ENCODE assay signal across 29 mouse cellular contexts in the genomic region with DNA sequence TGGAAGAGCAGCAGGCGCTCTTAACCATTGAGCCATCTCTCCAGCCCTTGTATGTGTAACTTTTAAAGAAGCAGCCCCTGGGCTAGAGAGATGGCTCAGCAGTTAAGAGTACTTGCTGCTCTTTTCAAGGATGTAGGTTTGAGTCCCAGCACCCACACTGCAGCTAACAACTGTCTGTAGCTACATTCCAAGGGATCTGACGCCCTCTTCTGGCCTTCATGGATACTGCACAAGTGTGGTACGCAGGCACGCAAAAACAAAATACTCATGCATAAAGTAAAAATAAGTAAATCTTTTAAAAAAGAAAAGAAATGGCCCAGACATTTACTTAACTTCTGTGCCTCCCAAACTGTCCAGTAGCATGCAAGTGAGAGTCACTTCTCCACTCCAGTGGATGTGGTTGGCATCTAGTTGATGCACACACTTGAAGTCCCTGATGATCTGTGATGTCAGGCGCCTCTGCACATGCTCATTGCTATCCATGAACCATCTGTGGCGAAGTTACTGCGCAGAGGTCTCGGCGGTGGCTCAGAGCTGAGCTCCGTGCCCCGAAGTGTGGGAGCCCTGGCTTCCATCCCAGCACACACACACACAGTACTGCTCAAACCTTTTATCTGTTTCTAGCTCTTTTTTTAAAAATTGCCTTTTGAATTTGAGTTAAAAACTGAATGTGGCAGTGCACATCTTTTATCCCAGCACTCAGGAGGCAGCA. TPM values are rescaled to one million over a fixed set of nuclear protein-coding genes. Genes with fewer than 3 reads are reported as not detected.
A peak's percentile ranks its signal among the peaks of the same experiment; 100 is the strongest.
DNase-seq lines count a peak whose midpoint lies in the region; ATAC-seq and TF ChIP-seq lines count a peak whose summit lies in the region.
"Had no signal": no experiment of that assay in that cellular context is flagged by ENCODE, and none has a peak within 500 bp of the region (broad histone marks: within the 10 kb centered on the region; RNA-seq: fewer than 3 reads in every experiment).

No protein-coding gene starts in this region.

- no peak overlapping the region for H3K4me2 ChIP-seq in liver, postnatal 0 days (ENCODE audit: low read depth, low read length)
- H3K4me2 ChIP-seq: hindbrain, embryonic 13.5 days had no signal

- TF ChIP-seq POLR2A in liver, adult 2 months (IDR thresholded peaks at IDR 0.05; ENCODE audit: extremely low read depth, insufficient read depth, low read length) = no peak
- no peak for TF ChIP-seq POLR2A in ES-Bruce4 (IDR thresholded peaks at IDR 0.05; ENCODE audit: insufficient read depth, low read length)
- no peak for TF ChIP-seq POLR2A in cerebellum, adult 2 months (IDR thresholded peaks at IDR 0.05; ENCODE audit: borderline replicate concordance, insufficient read depth, low read length)

- no peak overlapping the region for H3K27ac ChIP-seq in liver, adult 2 months (replicated peaks; ENCODE audit: insufficient read depth, low read depth, low read length)
- H3K27ac ChIP-seq in liver, postnatal 0 days (ENCODE audit: low read depth) = no peak overlapping the region
- H3K27ac ChIP-seq in ES-Bruce4 (ENCODE audit: insufficient read depth, low read length) = no peak overlapping the region
- H3K27ac ChIP-seq in cerebellum, adult 2 months (ENCODE audit: insufficient read depth, low read length) = no peak overlapping the region
- H3K27ac ChIP-seq: heart, embryonic 10.5 days; hindbrain, embryonic 13.5 days had no signal

- ATAC-seq in liver, postnatal 0 days = no peak
- ATAC-seq: forebrain, embryonic 16.5 days had no signal

- peak; percentile 36 for TF ChIP-seq CTCF in liver, adult 2 months (IDR thresholded peaks at IDR 0.05; ENCODE audit: low read depth, low read length)
- no peak for TF ChIP-seq CTCF in liver, postnatal 0 days (IDR thresholded peaks at IDR 0.05; ENCODE audit: low read depth)
- TF ChIP-seq CTCF in ES-Bruce4 (IDR thresholded peaks at IDR 0.05; ENCODE audit: low read depth, low read length) = peak; percentile 54
- TF ChIP-seq CTCF in cerebellum, adult 2 months (IDR thresholded peaks at IDR 0.05; ENCODE audit: borderline replicate concordance, insufficient read depth, low read depth, low read length) = no peak

- no peak for TF ChIP-seq EP300 in liver, postnatal 0 days (IDR thresholded peaks at IDR 0.05; ENCODE audit: low read depth)
- no peak for TF ChIP-seq EP300 in ES-Bruce4 (IDR thresholded peaks at IDR 0.05; ENCODE audit: insufficient read depth, low read depth, low read length)

- no peaks in the 10 kb centered on the region for H3K4me1 ChIP-seq in liver, adult 2 months (ENCODE audit: control insufficient read depth, insufficient read depth, low read length)
- H3K4me1 ChIP-seq in liver, postnatal 0 days (ENCODE audit: insufficient read depth) = no peaks in the 10 kb centered on the region
- no peaks in the 10 kb centered on the region for H3K4me1 ChIP-seq in ES-Bruce4 (ENCODE audit: control insufficient read depth, insufficient read depth, low read length)
- no peaks in the 10 kb centered on the region for H3K4me1 ChIP-seq in cerebellum, adult 2 months (ENCODE audit: control insufficient read depth, insufficient read depth, low read length)

- H3K79me2 ChIP-seq in liver, adult 2 months (ENCODE audit: control insufficient read depth, insufficient read depth, low read length) = no peaks in the 10 kb centered on the region

- H3K36me3 ChIP-seq in liver, adult 2 months (ENCODE audit: control insufficient read depth, insufficient read depth, low read length) = no peaks in the 10 kb centered on the region
- H3K36me3 ChIP-seq in liver, postnatal 0 days (replicated peaks; ENCODE audit: insufficient read depth, low read length) = no peaks in the 10 kb centered on the region
- H3K36me3 ChIP-seq in ES-Bruce4 (ENCODE audit: control insufficient read depth, insufficient read depth, low read length, poor library complexity, severe bottlenecking) = peaks cover 7% of the 10 kb centered on the region
- H3K36me3 ChIP-seq: G1E; heart, embryonic 10.5 days; hindbrain, embryonic 13.5 days had no signal

- no peaks in the 10 kb centered on the region for H3K27me3 ChIP-seq in liver, adult 2 months (ENCODE audit: control insufficient read depth, insufficient read depth, low read length)
- H3K27me3 ChIP-seq in liver, postnatal 0 days (ENCODE audit: insufficient read depth, low read length) = no peaks in the 10 kb centered on the region
- H3K27me3 ChIP-seq in ES-Bruce4 (ENCODE audit: control insufficient read depth, insufficient read depth, low read length, poor library complexity, severe bottlenecking) = no peaks in the 10 kb centered on the region
- H3K27me3 ChIP-seq in cerebellum, adult 2 months (ENCODE audit: control insufficient read depth, insufficient read depth, low read length) = no peaks in the 10 kb centered on the region

- H3K4me3 ChIP-seq in liver, adult 2 months (ENCODE audit: insufficient read depth, low read depth, low read length) = no peak overlapping the region
- no peak overlapping the region for H3K4me3 ChIP-seq in liver, postnatal 0 days (ENCODE audit: low read depth, low read length)
- no peak overlapping the region for H3K4me3 ChIP-seq in ES-Bruce4 (ENCODE audit: low read depth, low read length)
- no peak overlapping the region for H3K4me3 ChIP-seq in cerebellum, adult 2 months (replicated peaks; ENCODE audit: insufficient read depth, low read depth, low read length)
- H3K4me3 ChIP-seq: heart, embryonic 10.5 days; hindbrain, embryonic 13.5 days had no signal

- no peak overlapping the region for H3K9ac ChIP-seq in liver, adult 2 months (ENCODE audit: low read depth, low read length)
- H3K9ac ChIP-seq in liver, postnatal 0 days (replicated peaks) = no peak overlapping the region
- no peak overlapping the region for H3K9ac ChIP-seq in ES-Bruce4 (ENCODE audit: low read depth, poor library complexity, severe bottlenecking)
- H3K9ac ChIP-seq: hindbrain, embryonic 13.5 days had no signal

- no peak for DNase-seq in liver, adult 2 months (ENCODE audit: extremely low read depth, low read depth, low spot score)
- no peak for DNase-seq in liver, postnatal 0 days
- DNase-seq in R1 (ENCODE audit: low read depth, low spot score) = peak; percentile 54
- peak; percentile 15 to 17 for DNase-seq in layer of hippocampus, adult 8-10 months (ENCODE audit: low spot score in 2 of 2)
- DNase-seq in cerebellum, adult 2 months = no peak
- DNase-seq in embryo, embryonic 9.5 days (ENCODE audit: extremely low spot score) = no peak
- no peak for DNase-seq in heart, adult 9 months (ENCODE audit: low spot score in 2 of 2)
- DNase-seq: cerebellum, postnatal 10 days; gastrocnemius, postnatal 36 days; lung, adult 18-20 months; thymus, postnatal 36 days had no signal

- 89% methylated on average over 11 of the region's 11 CpGs for WGBS in liver, adult 2 months
- 83% methylated on average over 11 of the region's 11 CpGs for WGBS in liver, postnatal 0 days (ENCODE audit: insufficient replicate concordance)
- 66% methylated on average over 11 of the region's 11 CpGs for WGBS in cerebellum, adult 2 months

- no peaks in the 10 kb centered on the region for H3K9me3 ChIP-seq in liver, postnatal 0 days (ENCODE audit: low read length)
- H3K9me3 ChIP-seq in ES-Bruce4 (replicated peaks; ENCODE audit: control insufficient read depth, insufficient read depth, low read length, poor library complexity, severe bottlenecking) = no peaks in the 10 kb centered on the region
- H3K9me3 ChIP-seq: G1E; heart, embryonic 10.5 days; hindbrain, embryonic 13.5 days had no signal

RNA-seq across cellular contexts. Expression of a gene that starts 59.0 kb away (rescaled TPM):
- not detected in 2 replicates for total RNA-seq in liver, adult 2 months (2014; rRNA removed)
- polyA plus RNA-seq in liver, adult 2 months (2012; rRNA removed) = not detected in 2 replicates
- not detected in 2 replicates for polyA plus RNA-seq in liver, postnatal 0 days (2015; fragmentation: Nextera tagmentation; extraction: Ambion mirVana)
- polyA plus RNA-seq in ES-Bruce4 (2011; ENCODE audit: insufficient read depth, insufficient read length, low read depth, missing spikeins) = not detected in 2 replicates
- total RNA-seq in layer of hippocampus, adult 8-10 months (2022) = not detected
- polyA plus RNA-seq in cerebellum, adult 2 months (2012; rRNA removed) = 0.14 and 0.33 TPM in 2 replicates
- total RNA-seq: adrenal gland, adult 18-20 months; adrenal gland, postnatal 4 days; gastrocnemius, postnatal 36 days; left cerebral cortex, postnatal 14 days; megakaryocyte-erythroid progenitor cell, adult 5-6 weeks; monocyte, adult 5-6 weeks had no signal
- polyA plus RNA-seq: C2C12; embryonic facial prominence, embryonic 14.5 days; forebrain, embryonic 16.5 days; G1E; heart, embryonic 10.5 days; heart, postnatal 0 days; intestine, embryonic 14.5 days; kidney, embryonic 14.5 days; large intestine, adult 2 months; limb, embryonic 14.5 days; small intestine, adult 2 months had no signal

Comparison
In these comparisons a context has a peak if more than half of its experiments do, and no peak if none do; other contexts are left out.
1. CTCF ChIP-seq: peak in liver, adult 2 months (single experiment) and ES-Bruce4 (single experiment); none in liver, postnatal 0 days (single experiment) and cerebellum, adult 2 months (single experiment).
2. DNase-seq: peak in R1 (single experiment) and layer of hippocampus, adult 8-10 months (2 of 2); none in liver, adult 2 months (single experiment), liver, postnatal 0 days (single experiment), cerebellum, adult 2 months (0 of 2), embryo, embryonic 9.5 days (single experiment) and heart, adult 9 months (0 of 2).